Mouse (Mus musculus) right cerebral cortex, postnatal 4 days (tissue): Measurements from ENCODE around the gene Akap6.

Source experiments
- DNase-seq: peaks from one replicate; pipeline ENCODE4 v3.0.0-alpha.2; 2022

Gene Akap6

DNA sequence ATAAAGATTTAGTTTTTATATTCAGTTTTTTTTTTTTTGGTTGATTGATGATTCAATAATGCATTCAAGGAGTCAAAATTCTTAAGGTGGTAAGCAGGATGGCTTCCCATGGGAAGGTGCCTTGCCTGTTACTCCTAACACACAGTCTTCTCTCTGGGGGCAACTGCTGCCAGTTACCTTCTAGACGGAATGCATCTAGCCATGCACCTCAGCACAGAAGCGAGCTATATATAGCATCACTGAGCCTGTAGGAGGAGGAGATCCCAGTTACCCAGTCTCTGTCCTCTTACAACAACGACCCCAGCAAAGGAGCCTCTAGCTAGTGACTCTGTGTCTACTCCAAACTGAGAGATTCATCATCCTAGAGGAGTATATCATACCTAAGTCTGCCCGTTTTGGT, 150.1 kb downstream of the Akap6 start:
- no peak for DNase-seq

DNA sequence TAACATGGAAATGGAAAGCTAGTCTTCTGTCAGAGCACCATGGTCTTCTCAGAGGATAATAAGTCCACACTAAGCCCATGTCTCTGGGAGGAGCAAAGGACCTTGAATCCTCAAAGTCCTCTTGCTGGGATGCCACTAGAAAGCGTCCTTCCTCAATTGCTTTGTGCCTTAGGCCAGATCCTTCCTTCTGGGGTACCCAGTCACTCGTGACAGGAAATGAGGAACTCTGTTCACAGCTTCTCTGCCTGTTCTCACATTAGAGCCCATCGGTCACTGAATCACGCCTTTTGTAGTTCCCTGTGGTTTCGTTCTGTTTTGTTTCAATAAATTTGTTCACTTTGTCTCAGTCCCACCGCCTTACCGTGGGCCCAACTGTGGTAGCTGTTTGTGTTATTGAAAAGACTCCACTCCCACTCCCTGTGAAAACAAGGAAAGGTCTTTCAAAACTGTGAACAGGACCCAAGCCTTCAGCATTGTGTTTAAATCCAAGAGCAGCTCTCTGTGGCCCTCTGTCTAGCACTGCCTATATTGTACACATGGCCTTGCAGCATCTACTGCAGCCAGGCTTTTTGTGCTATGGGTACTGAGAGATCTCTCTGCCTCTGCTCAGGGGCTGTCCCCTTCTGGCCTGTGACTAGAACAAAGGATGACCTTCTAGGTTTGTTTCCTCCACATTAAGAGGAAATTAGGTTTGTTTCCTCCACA, 151.3 kb downstream of the Akap6 start:
- DNase-seq: no peak

DNA sequence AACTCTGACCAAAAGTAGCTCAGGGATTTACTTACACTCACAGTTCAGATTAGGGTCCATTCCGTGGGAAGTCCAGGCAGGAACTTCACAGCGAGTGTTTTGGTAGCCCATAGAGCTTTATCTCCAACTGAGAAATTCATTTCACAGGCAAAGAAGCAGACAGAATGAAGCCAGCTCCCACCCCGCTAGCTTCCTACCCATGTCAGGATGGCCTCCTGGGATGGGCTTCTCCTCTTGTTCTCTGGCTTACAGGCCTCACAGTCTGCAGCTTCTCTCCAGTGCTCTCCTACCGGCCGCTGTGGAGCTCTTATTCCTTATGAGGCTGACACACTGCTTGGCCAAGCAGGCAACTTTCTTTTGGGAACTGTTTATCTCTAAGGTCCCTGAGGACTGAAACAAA, 152.0 kb downstream of the Akap6 start:
- no peak for DNase-seq

DNA sequence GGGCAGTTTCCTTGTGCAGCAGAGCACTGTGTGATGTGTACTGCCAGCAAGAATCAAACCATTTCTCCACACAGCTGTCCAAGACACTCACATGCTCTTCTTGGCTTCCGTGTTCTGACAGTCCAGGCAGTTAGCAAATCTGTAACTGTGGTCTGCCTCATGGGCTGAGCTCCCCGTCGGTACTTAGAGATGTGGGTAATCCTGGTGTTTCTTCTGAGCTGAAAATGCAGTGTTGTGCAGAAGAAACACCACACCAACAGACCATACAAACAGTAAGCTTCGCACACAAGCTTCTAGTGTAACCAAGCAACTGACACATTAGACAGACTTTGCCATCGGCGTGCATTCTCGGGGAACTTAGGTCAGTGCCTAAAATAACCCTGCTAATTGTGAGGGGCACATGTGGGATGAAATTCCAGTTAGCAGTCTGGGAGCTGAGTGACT, 155.1 kb downstream of the Akap6 start:
- no peak for DNase-seq

DNA sequence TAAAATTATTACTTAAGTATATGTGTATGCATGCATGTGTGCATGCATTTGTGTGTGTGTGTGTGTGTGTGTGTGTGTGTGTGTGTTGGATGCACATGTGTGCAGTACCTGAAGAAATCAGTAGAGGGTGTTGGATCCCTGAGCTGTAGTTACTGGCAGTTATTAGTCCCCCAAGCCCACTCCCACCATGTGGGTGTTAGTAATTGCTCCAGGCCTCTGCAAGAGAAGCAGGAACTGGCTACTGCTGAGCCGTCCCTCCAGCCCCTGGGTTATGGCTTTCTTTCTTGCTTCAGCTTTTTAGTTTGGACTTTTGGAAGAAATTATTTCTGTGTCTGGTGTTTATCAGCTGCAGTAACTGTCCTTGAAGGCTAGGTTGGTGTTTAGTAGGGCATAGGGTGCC, 156.9 kb downstream of the Akap6 start:
- no peak for DNase-seq

DNA sequence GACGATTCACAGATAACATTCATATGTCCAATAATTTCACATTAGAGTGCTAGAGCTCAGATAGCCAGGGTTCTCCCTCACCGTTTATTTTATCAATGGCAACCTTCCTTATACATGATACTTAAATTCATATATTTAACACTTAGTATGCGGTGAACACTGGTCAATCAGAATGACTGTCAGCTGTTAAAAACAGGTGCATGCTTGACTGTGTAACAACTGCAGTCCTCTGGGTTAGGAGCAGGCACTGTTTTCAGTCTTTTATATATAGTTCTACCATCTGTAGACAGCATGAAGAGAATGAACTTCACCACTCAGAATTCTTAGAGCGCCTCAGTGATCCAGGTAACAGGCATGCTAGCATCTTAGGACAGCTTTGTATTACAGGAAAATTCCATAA, 158.1 kb downstream of the Akap6 start:
- DNase-seq: no peak

DNA sequence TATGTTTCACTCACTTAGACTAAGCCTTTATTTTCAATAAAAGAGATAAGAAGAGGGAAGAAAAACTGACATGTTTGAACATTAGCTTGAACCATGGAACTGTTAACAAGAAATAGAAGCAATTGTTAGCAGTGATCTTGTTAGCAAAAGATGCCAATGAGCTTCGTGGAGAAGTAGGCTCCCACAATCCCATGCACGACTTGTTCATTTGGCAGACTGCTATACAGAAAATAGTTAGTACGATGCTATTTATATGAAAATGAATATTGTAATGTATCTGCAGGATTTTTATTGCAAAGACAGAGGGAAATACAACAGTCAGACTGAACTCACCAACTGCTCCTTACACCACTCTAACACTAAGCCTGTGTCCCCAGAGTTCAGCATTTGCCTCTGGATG, 162.7 kb downstream of the Akap6 start:
- no peak for DNase-seq

DNA sequence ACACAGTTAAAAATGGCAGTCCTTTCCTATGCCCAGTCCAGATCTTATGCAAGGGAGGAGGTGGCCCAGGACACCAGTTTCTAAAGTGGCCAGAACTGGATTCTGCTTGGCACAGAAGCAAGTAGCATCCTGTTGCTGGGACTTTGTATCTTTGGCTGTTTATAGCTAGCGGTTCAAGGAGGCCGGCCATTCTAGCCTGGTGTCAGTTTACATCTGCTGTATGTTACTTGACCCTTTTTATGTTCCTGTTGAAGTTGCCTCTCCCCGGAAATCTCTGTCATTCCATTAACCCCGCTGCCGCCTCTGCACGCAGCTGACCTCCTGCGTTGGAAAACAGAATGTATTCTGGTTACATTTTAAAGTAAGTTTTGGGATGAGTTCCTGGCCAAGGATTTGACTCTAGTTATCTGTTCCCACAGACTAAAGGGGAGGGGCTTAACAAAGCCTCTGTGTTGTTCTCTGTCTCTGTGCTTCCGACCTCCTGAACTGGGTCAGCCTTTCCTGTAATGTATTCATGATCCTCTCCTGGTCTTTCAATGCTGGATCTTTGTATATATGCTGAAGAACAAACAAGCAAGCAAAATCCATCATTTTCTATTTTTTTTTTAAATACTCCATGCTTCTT, 168.9 kb downstream of the Akap6 start:
- DNase-seq: no peak

DNA sequence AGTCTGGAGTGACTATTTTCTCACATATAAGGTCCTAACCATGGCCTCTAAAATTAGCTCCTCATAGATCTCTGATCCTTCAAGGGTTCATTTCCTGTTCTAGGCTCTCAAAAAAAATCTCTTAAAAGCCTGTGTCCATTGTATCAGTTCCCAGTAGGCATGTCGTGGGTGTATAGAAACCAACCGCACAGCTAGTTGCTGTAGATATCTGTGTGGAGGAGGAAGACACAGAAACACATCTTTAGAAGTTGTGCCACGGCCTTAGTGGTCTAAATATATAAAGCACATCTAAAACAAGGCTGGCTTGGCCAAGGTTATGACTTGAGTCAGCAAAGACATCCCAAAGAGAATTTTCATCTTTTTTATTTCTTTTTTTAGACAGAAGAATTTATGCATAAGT, 172.4 kb downstream of the Akap6 start:
- no peak for DNase-seq

DNA sequence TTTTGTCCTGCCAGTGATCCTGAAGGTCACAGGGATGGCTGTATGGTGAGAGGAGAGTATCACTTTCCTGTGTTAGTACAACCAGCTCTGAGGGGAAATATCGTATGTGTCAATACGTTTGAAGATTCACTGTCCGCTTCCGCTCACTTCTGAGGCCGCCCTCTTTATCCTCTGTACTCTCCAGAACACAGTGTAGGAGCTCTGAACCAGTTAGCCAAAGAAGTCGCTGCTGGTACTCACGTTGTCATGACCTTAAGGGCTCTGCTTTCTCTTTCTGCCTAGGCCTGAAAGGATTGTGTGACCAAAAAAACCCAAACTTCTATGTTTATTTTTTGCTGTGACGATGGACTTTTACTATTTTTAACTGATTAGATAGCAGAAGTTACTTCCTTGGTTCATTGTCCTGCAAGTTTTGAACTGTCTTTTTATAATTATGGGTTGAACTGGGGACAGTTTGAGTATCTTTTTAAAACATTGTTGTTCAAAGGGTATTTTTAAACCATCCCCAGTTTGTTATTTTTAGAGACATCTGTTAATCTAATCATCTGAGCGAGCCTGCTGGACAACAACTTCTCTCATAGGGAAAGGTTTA, 175.2 kb downstream of the Akap6 start:
- no peak for DNase-seq

DNA sequence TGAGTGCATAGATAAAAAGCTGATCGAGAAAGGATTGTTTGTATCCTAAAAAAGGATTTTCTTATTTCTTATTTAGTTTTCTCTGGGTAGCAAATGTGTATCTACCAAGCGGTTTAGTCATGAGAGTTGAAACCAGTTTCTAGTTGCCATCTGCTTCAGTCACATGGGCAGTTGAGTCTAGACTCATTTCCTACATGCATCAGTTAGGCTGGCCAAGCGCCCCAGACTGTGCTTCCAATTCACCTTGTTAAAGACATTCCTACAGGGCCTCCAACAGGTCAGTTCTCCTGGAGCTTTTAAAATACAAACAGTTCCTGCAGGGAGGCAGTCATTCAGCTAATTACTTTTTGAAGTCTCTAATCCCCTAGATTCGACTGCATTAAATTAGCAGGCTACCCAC, 176.9 kb downstream of the Akap6 start:
- DNase-seq: no peak

DNA sequence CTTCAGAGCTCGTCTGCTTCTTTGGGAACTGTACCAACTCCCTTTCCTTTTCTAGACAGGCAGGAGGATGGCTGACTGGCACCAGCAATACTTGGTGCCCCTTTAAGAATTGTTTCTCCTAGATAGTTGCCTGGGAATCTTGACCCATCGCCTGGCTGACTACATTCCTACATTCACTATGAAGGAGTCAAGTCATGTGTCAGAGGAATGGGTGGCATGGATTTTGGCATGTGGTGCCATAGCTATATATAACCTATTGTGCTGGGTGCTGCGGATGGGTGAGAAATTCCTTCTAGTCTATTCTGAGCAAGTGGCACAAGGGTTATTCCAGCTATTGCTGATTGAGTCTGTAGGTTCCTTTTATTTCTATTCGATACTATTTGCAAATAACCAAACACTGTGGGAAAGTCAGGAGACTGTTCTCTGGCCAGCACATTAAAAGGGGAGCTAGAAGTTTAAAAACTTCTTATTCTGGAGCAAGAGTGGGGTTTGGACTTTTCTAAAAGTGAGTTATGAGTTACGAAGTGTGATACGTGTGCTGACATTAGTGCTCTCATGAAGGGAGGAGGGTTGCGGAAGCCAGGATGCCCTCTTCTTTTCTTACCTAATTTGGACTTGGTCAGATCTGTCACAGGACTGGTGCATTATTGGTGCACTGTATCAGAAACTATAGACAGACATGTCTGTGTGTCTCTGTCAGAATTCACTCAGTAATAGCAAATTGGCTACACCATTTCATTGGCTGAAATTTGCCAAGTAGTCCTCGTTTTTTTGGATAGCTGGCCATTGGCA, 178.0 kb downstream of the Akap6 start:
- no peak for DNase-seq

DNA sequence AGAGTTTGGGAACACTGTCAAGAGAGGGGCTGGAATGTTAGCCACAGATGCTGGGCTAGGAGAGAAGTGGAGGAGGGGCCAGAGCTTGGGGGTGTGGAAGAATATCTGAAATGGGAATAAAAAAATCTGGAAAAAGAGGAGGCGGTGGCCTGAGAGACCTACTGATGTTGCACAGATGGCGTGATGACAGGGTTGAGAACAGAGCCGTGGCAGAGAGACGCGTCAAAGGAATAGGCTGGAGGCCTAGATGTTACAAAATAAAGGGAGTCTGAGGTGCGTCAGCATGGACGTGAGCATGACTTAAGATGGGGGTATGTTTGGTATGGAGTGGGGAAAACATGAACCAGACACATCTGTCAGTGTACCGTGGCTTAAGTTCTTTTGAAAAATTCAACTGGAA, 180.1 kb downstream of the Akap6 start:
- DNase-seq: no peak

DNA sequence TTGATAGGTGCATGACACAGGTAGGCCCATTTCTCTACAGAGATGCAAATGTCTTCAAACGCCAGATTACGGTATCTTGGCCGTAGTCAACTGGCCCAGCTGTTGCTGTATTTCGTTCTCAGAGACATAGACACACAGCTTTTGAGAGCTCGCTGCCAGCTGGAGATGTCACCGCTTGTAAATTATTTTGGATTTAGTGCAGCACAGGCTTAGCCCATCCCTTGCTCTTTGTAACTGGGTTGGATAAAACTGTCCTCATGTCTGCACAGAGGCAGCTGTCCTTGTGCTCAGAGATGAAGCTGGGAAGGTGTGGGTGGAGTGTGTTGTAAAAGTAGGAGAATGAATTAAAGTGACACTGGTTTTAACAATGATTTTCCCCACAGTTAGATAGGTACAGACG, 193.3 kb downstream of the Akap6 start:
- no peak for DNase-seq

DNA sequence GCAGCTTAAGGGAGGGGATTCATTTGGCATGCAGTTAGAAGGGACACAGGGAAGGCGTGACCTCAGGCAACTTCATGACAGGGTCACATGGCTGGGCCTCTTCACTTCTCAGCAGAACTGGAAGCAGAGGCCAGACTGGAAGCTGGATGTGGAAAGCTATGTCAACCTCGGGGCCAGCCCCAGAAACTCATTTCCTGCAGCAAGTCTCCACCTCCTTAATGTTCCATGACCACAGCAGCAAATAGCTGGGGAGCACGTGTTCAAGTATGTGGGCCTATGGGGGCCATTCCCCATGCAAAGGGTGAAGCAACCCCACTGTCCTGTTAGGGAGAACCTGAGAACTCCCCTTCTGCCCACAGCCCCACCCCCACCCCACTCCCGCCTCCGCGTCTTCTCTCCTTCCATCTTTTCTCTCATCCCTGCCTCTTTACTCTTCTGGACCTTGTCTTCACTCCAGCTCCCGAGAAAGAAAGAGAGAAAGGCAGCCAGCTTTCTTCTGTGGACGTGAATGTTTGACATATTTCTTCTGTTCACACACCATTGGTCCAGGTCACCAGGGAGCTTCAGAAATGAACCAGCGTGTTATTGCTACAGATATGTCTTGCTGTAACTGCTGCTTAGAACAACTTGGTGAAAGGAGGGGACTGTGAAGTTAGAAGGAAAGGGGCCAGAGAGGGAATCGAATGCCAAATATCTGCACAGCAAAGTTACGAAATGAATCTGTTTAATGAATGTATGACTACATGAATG, 194.6 kb downstream of the Akap6 start:
- DNase-seq: no peak

DNA sequence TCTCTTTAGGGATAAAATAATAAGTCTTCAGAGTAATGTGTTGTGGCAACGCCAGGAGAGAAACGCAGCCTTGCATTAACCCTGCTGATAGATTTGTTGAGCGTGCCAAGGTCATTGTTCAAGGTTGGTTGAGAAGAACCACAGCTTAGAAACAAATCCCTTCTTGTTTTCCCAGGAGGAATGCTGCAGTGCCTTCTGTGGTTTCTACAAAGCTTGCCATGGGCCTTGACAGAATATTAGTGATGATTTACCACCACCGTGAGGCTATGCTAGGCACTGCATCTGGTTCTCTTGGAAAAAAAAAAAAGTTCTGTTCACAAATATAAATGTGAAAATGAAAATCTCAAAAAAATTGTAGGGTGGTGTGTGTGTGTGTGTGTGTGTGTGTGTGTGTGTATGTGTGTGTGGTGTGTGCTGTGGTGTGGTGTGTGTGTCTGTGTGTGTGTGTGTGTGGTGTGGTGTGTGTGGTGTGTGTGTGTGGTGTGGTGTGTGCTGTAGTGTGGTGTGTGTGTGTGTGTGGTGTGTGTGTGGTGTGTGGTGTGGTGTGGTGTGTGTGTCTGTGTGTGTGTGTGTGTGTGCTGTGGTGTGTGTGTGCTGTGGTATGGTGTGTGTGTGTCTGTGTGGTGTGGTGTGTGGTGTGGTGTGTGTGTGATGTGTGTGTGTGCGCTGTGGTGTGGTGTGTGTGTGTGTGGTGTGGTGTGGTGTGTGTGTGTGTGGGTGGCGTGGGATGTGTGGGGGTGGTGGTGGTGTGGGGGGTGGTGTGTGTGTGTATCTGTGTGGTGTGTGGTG, 196.7 kb downstream of the Akap6 start:
- peak; percentile 61 for DNase-seq

DNA sequence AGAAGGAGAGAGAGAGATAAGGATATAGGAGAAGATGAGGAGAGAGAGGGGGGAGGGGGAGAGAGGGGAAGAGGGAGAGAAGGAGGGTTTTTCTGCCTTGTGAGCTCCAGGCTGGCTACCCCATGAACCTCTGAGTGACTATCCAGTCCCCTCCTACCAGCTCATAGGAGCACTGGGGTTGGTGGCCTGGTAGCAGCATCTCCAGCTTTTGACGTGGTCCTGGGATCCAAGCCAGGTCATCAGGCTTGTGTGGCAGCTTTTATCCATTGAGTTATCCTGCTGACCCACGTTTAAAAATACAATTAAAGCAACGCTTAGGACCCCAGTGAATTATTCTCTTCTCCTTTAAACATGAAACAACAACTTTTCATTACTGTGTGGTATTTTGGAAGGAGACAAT, 197.6 kb downstream of the Akap6 start:
- DNase-seq: no peak

DNA sequence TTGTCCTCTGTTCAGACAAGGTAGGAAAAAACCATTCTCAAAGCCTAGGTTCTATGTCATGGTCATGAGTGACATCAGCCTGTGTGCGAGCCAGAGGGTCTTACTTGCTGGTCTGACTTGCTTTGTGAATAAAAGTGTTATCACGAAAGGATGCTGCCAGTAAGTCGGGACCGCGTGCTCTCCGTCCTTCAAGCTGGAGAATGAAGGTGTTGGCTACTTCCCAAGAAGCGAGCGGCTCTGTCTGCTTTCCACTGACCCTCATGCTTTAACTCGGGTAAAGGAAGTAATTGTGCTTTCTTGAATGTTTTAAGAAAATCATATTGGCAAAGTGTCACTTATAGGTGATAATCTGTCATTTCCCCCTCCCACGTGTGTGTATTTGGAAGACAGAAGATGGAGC, 198.9 kb downstream of the Akap6 start:
- no peak for DNase-seq

DNA sequence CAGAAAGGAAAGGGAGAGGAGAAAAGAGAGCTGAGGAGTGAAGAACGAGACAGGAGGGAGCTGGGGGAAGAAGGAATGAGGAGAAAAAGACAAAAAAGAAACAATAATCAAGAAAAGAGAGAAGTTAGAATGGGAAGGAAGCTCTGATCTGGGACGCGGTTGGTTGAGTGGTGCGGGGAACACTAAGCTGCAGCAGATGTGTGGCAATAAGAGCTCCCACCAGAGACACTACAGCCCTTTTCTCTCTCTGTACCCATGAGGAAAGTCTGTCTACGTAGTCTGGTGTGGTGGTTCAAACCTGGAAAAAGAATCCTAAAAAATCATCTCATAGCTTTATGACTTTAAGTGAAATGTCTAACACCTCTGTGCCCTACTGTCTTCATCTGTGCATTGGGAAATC, 204.9 kb downstream of the Akap6 start:
- DNase-seq: no peak

DNA sequence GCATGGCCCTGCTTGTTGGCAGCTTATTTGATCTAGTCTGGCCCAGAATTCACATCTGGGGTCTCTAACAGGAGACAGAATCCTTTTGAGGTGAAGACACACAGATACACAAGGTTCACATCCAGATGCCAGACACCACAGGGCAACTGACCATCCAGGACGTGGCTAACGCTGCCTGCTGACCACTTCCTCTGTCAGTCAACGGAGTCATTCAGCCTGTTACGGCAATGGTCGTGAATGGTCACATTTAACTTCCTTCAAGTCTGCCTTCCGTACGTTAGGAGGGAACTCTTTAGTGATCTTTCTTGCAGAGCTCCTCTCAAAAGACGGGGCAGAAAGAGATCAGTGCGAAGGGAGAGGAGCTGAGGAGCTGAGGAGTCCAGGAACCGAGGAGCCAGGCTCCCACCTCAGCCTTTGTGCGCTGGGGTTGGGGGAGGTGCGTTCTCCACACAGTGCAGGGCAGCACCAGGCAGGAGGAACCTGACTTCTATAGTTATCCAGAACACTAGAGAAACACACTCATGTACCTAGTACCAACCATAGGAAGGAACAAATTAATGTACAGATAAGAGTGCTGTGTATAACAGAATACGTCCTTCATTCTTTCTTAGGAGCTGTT, 209.4 kb downstream of the Akap6 start:
- DNase-seq: no peak

DNA sequence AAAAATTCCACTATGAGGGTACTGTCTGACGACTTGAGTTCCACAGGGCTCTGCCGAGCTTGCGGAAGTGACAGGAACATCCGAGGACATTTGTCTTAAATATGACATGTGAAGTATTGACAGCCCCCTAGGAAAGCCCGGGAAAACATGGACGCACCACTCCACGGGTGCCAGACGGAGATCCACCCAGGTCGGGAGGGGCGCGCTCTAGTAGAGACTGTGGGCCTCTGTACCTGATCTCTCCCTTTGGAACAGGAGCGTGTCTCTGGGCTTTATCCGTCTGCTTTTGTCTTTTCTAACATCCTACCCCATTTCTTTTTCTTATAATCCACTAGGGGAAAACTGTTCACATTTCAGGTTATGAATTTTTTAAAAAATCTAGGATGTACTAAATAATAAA, 211.2 kb downstream of the Akap6 start:
- DNase-seq: no peak

DNA sequence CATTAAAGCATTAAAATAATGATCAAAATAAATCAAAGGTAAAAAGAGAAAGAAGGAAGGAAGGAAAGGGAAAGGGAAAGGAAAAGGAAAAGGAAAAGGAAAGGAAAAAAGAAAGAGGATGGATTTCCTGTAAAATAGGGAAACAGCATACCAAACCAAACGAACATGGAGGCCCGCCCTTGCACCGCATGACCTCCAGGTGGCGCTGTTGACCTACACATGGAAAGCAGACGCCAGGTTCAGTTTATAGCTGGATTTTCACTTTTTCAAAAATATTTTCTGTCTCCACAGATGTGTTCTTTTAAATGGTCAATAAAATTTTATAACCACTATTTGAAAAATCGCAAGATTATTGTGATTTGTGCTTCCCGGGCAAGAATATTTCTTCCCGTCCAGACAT, 211.6 kb downstream of the Akap6 start:
- peak; percentile 91 for DNase-seq
